Mouse (Mus musculus): ENCODE results near the gene Spdef.

The Spdef gene

GRCm38 (mm10) chr17:27678924-27679813 lies 49.6 kb downstream of the Spdef start:
- DNase-seq (ENCODE audit: low read depth in 1 of 2, low spot score in 2 of 2) = no peak

GRCm38 (mm10) chr17:27677756-27678155 lies 51.0 kb downstream of the Spdef start:
- no peak for DNase-seq (ENCODE audit: low read depth in 1 of 2, low spot score in 2 of 2)

- DNase-seq (ENCODE audit: low read depth in 1 of 2, low spot score in 2 of 2) = no peak
Observed at GRCm38 (mm10) chr17:27676270-27676669, 52.5 kb downstream of the Spdef start.

- no peak for DNase-seq (ENCODE audit: low read depth in 1 of 2, low spot score in 2 of 2)
Observed at GRCm38 (mm10) chr17:27675453-27675852, 53.3 kb downstream of the Spdef start.

DNA sequence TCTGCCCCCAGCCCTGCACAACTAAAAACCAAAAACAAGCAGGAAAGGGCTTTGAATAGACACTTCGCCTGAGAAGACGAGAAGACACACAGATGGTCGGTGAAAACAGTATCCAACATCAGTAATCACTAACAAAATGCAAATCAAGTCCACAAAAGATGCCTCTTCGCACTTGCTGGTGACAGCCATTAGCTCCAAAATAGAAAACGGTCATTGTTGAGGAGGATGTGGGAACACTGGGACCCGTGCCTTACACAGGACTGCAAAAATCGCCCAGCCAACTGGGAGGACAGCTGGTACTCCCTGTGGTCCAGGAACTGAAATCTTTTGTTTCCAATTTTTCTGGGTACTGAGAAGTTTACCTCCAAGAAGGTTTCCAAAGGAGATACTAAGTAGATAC lies 54.8 kb downstream of the Spdef start:
- DNase-seq (ENCODE audit: low read depth in 1 of 2, low spot score in 2 of 2) = no peak

DNA sequence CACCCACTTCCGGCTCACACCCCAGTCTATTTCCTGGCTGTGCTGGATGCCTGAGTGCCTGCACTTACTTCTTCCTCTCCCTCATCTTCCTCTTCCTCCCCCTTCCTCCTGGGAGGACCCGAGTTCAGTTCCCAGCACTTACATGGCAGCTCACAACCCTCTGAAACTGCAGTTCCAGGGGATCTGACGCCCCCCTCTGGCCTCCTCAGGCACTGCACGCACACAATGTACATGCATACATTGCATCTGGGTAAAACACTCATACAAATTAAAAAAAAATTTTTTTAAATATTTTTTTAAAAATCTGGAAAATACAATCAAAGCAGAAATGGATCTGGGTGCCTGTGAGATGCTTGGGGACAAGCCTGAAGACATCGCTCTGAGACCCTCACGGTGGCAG lies 57.0 kb downstream of the Spdef start:
- DNase-seq (ENCODE audit: low read depth in 1 of 2, low spot score in 2 of 2) = no peak
